Mouse (Mus musculus) neural tube, embryonic 12.5 days (tissue): ENCODE results near the gene Ggt6. TPM values are rescaled to one million over a fixed set of nuclear protein-coding genes. Genes with fewer than 3 reads are reported as not detected.

Experiments
- ATAC-seq: fragments of 200-750 bp; cut with Nextera tagmentation; 2 replicates; pipeline ENCODE4 v1.8.0; 2017; ENCODE audit warnings: low read depth, mild to moderate bottlenecking, moderate TSS enrichment, moderate library complexity; ENCODE audit not compliant: low FRiP score
- H3K27ac ChIP-seq: fragments of 300-500 bp; sonication (generic); 2 replicates; pipeline ENCODE4 v1.5.1; 2016
- H3K27me3 ChIP-seq: fragments of 300-500 bp; sonication (generic); replicated peaks from 2 replicates; pipeline ENCODE4 v1.6.1; 2016; ENCODE audit warnings: mild to moderate bottlenecking
- H3K36me3 ChIP-seq: fragments of 300-500 bp; sonication (generic); 2 replicates; pipeline ENCODE4 v1.6.1; 2016; ENCODE audit warnings: mild to moderate bottlenecking
- H3K4me1 ChIP-seq: fragments of 300-500 bp; sonication (generic); 2 replicates; pipeline ENCODE4 v1.6.1; 2016
- H3K4me2 ChIP-seq: fragments of 300-500 bp; sonication (generic); replicated peaks from 2 replicates; pipeline ENCODE4 v1.6.1; 2016; ENCODE audit warnings: mild to moderate bottlenecking
- H3K4me3 ChIP-seq: fragments of 300-500 bp; sonication (generic); 2 replicates; pipeline ENCODE4 v1.5.1; 2016
- H3K9ac ChIP-seq: fragments of 300-500 bp; sonication (generic); 2 replicates; pipeline ENCODE4 v1.6.1; 2016; ENCODE audit warnings: mild to moderate bottlenecking
- H3K9me3 ChIP-seq: fragments of 300-500 bp; sonication (generic); 2 replicates; pipeline ENCODE4 v1.6.1; 2016; ENCODE audit warnings: mild to moderate bottlenecking
- WGBS: fragments of 180-500 bp; shearing (Covaris S2); methylation state at CpG from one replicate; pipeline ENCODE4 v1.1.7; 2016; 5-methylcytosine and 5-hydroxymethylcytosine counted together
- polyA plus RNA-seq: library from polyadenylated mRNA; unstranded; fragments of >200 nt; fragmentation: Nextera tagmentation; extraction: Ambion mirVana; gene quantifications from 2 replicates; pipeline ENCODE4 v1.2.1, GENCODE M21; 2016

The Ggt6 gene
- polyA plus RNA-seq, 1 experiment from 2014 or later = not detected

GRCm38 (mm10) chr11:72402017-72402416, 33.3 kb upstream of the Ggt6 start:
- 0 out of 2 replicates have a peak, but pooled peaks cover 5% of the 10 kb centered on the region for H3K4me1 ChIP-seq
- no peaks in the 10 kb centered on the region; the same call in 1 of the 2 replicates for H3K36me3 ChIP-seq
- 69% methylated on average over 5 of the region's 5 CpGs for WGBS
- H3K4me3 ChIP-seq = no peak overlapping the region
- no peak overlapping the region for H3K4me2 ChIP-seq
- no peaks in the 10 kb centered on the region for H3K27me3 ChIP-seq
- H3K27ac ChIP-seq = no peak overlapping the region
- H3K9me3 ChIP-seq = no peaks in the 10 kb centered on the region
- ATAC-seq = no peak
- no peak overlapping the region for H3K9ac ChIP-seq

DNA sequence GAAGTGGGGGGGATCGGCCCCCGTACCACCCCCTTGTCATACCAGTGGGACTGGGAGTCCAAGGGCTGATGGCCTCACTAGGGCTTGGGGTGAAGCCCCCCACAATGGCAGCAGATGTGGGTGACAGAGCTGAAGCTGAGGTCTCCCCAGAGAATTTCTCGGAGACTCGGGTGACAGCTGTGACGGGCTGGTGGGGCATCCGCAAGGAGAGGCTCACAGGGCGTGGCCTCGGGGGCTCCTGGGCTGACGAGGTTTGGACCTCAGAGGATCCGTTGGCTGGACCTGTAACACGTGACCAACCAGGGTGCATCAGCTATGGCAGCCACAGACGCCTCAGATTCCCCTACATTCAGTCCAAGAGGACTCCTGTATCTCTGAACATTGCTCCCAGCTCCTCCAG, 32.4 kb upstream of the Ggt6 start:
- no peaks in the 10 kb centered on the region; the same call in 1 of the 2 replicates for H3K36me3 ChIP-seq

DNA sequence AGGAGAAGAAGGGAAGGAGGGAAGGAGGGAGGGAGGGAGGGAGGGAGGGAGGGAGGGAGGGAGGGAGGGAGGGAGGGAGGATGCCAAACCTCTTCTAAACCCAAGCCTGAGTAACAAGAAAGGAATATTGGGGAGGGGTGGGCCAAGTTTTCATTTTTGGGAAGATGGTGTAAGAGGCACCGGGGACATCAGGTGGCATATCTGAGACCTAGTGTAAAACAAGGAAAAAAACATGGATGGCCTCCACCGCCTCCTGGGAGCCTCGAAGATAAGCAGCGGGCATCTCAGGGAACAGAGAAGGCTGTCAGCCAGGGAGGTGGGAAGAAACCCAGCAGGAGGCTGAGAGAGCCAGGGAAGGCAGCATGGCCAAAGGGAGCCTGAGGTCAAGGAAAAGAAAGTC, 29.8 kb upstream of the Ggt6 start:
- Histone ChIP-seq H3K9me3 (no peaks in the 10 kb centered on the region), H3K4me2 (no peak overlapping the region), H3K36me3 (no peaks in the 10 kb centered on the region; the same call in 1 of the 2 replicates), H3K27ac (no peak overlapping the region), H3K4me3 (no peak overlapping the region), H3K27me3 (peaks cover 18% of the 10 kb centered on the region; the same call in 1 of the 2 replicates), H3K4me1 (peaks cover 16% of the 10 kb centered on the region), H3K9ac (no peak overlapping the region)
- WGBS = 66% methylated on average over 4 of the region's 4 CpGs
- no peak for ATAC-seq

More for the DNA sequence above, 32.4 kb upstream of the Ggt6 start:
- Histone ChIP-seq H3K4me3 (no peak overlapping the region), H3K27me3 (no peaks in the 10 kb centered on the region), H3K27ac (no peak overlapping the region), H3K9ac (no peak overlapping the region), H3K4me2 (no peak overlapping the region), H3K4me1 (peaks cover 11% of the 10 kb centered on the region; the same call in 1 of the 2 replicates), H3K9me3 (no peaks in the 10 kb centered on the region)
- WGBS = 90% methylated on average over 12 of the region's 12 CpGs
- ATAC-seq = no peak

DNA sequence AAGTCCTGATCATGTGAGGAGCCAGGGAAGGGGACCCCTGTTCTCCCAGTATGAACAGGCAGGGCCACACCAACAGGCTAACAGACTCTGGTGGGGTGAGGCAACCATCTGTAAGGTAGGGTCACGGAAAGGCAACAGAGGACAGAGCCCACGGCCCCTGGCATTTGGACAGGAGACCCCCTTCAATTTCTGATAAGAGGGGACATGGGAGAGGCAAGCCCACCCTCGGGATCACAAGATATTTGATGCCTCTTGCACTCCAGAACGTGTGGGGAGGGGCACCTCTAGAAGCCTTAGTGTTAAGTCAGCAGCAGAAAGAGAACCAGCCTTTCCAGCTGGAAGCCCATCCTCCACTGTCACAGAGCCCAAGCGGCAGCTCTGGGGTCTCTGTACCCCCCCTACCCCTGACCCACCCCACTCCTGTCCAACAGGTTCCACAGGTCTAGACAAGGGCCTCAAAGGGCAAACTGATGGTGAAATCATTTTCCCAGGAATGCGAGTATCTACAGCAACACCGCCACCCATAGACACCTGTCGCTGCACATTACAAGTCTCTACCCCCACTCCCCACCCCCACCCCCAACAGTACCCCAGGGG, 29.1 kb upstream of the Ggt6 start:
- Histone ChIP-seq H3K4me2 (no peak overlapping the region), H3K9ac (no peak overlapping the region), H3K9me3 (no peaks in the 10 kb centered on the region), H3K36me3 (no peaks in the 10 kb centered on the region; the same call in 1 of the 2 replicates), H3K27ac (no peak overlapping the region), H3K27me3 (peaks cover 23% of the 10 kb centered on the region), H3K4me3 (no peak overlapping the region), H3K4me1 (peaks cover 20% of the 10 kb centered on the region)
- 59% methylated on average over 8 of the region's 8 CpGs for WGBS
- no peak for ATAC-seq

- no peaks in the 10 kb centered on the region; the same call in 1 of the 2 replicates for H3K36me3 ChIP-seq
- no peak overlapping the region for H3K9ac ChIP-seq
- WGBS = 10% methylated on average over 3 of the region's 3 CpGs
- H3K27me3 ChIP-seq = peaks cover 32% of the 10 kb centered on the region
- H3K4me1 ChIP-seq = peaks cover 25% of the 10 kb centered on the region
- no peak for ATAC-seq
- no peak overlapping the region for H3K27ac ChIP-seq
- H3K4me3 ChIP-seq = no peak overlapping the region
- H3K9me3 ChIP-seq = no peaks in the 10 kb centered on the region
- 0 out of 2 replicates have a peak overlapping the region, but pooled peaks have one; percentile 7 for H3K4me2 ChIP-seq
Observed at GRCm38 (mm10) chr11:72407081-72407480, 28.2 kb upstream of the Ggt6 start.

DNA sequence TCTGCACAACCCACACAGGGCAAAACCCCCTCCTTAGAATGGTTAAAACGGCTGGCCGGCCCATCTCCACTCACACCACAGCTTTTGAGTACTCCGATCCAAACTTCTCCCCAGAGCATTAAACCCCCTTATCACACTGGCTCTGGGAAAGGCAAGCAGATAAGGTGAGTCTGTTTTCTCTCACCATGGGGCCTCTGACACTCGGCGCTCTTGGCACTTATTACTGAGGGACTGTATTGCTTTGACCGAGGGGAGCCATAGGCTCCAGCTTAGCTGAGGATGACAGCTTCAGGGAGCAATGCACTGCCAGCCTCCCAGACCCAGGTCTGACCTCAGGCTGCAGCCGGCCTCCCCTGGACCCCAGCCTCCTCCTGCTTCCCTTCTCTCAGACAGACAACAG, 27.8 kb upstream of the Ggt6 start:
- H3K4me2 ChIP-seq = no peak overlapping the region
- H3K27ac ChIP-seq = no peak overlapping the region
- no peak overlapping the region for H3K9ac ChIP-seq
- H3K4me3 ChIP-seq = no peak overlapping the region
- H3K27me3 ChIP-seq = peaks cover 32% of the 10 kb centered on the region
- ATAC-seq = no peak
- 11% methylated on average over 7 of the region's 7 CpGs for WGBS
- peaks cover 25% of the 10 kb centered on the region for H3K4me1 ChIP-seq
- no peaks in the 10 kb centered on the region for H3K9me3 ChIP-seq
- H3K36me3 ChIP-seq = no peaks in the 10 kb centered on the region

DNA sequence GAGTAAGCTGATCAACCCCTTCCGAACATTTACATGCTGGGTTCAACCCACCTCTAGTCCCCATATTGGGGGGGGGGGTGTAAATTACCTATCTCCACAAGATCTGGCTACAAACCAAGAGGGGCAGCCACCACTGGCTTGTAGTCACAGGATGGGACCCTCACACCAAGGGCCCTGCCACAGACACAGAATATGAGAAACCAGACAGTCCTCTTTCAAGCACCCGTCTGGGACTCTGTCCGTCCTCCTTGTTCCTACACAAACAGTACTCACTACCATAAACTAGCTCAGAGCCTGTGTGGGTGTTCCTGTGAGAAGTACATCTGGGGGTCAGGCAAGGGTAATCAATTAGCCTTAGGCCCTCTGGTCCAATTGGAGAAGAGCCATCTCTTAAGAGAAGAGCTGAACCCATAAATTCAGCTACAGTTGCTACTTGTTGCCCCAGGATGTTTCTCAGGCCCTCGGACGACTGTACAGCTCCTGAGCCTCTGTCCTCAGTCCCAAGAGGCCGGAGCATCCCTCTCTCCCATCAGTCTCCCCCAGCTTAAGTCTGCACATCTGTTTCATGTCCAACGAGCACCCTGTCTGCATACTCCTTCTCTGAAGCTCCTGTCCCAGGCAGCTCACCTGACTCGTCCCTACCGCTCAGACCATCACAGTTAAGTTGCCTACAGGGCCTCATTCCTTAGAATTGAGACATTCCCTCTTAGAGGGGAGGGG, 26.7 kb upstream of the Ggt6 start:
- no peak overlapping the region for H3K9ac ChIP-seq
- no peak overlapping the region for H3K4me3 ChIP-seq
- WGBS = 27% methylated on average over 9 of the region's 9 CpGs
- H3K27ac ChIP-seq = no peak overlapping the region
- no peaks in the 10 kb centered on the region for H3K9me3 ChIP-seq
- ATAC-seq = no peak
- peaks cover 32% of the 10 kb centered on the region for H3K27me3 ChIP-seq
- H3K4me1 ChIP-seq = peaks cover 25% of the 10 kb centered on the region
- H3K4me2 ChIP-seq = peak overlapping the region; percentile 99
- H3K36me3 ChIP-seq = no peaks in the 10 kb centered on the region

DNA sequence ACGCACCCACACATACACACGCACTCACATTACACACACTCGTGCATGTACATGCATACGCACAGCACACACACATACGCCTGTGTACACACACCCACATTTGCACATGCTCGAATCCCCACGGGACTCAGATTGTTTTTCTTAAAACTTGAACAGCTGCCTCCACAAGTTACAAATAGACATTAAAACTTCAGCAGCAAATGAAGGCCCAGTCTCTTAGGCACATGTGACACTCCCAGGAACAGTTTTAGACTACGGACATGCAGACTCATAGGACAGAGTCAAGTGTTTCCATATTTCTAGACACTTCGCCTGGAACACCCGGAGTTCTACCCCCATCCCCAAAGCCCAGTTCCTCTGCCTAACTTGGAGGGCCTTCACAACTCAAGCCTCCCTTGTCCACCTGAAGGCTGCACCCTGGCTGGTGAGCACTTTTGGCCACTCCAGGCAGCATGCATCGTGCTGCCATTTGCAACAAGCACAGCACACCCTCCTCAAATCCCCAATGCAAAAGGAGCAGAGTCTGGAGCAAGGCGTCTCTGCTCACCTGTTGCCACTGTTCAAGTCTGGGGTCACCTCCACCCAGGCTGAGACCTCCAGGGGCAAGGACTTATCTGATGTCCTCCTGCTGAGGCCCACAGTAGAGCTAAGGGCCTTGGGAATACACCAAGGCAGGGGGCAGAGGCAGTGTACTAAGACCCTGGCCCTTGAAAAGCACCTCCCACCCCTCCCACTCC, 25.5 kb upstream of the Ggt6 start:
- Histone ChIP-seq H3K9ac (no peak overlapping the region), H3K4me2 (peak overlapping the region; percentile 99), H3K9me3 (no peaks in the 10 kb centered on the region), H3K27ac (no peak overlapping the region), H3K36me3 (no peaks in the 10 kb centered on the region), H3K4me1 (peaks cover 25% of the 10 kb centered on the region), H3K4me3 (peak overlapping the region; percentile 58), H3K27me3 (peaks cover 32% of the 10 kb centered on the region)
- WGBS = 50% methylated on average over 12 of the region's 12 CpGs
- no peak for ATAC-seq

DNA sequence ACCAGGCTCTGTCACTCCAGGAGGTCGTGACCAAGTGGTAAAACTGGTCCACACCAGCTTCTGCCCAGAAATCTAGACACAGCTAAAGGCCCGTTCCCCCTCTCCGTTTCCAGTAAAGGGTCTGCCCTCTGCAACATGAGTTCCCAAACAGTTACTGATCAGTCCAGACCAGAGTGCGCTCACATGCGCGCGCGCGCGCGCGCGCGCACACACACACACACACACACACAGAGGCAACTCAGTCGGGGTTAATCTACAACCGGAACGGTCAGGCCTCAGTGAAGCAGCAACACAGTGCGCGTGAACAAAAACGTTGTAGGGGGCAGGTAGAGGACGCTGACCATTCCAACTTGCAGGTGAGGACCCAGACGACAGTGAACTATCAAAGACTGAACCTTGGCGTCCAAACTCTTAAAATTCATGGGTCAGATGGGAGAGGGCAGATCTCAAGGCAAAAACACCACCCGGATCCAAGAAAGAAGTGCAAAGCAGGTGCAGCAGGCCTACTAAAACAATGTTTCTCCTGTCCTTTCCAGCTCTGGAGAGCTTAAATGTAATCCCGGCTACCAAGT, 24.7 kb upstream of the Ggt6 start:
- H3K27ac ChIP-seq = no peak overlapping the region
- peak overlapping the region; percentile 99 for H3K4me2 ChIP-seq
- H3K9ac ChIP-seq = peak overlapping the region; percentile 67
- no peaks in the 10 kb centered on the region for H3K9me3 ChIP-seq
- peak; percentile 38; the same call in 1 of the 2 replicates for ATAC-seq
- no peaks in the 10 kb centered on the region for H3K36me3 ChIP-seq
- H3K4me3 ChIP-seq = peak overlapping the region; percentile 58
- 0% methylated on average over 25 of the region's 25 CpGs for WGBS
- peaks cover 25% of the 10 kb centered on the region for H3K4me1 ChIP-seq
- H3K27me3 ChIP-seq = peaks cover 32% of the 10 kb centered on the region

DNA sequence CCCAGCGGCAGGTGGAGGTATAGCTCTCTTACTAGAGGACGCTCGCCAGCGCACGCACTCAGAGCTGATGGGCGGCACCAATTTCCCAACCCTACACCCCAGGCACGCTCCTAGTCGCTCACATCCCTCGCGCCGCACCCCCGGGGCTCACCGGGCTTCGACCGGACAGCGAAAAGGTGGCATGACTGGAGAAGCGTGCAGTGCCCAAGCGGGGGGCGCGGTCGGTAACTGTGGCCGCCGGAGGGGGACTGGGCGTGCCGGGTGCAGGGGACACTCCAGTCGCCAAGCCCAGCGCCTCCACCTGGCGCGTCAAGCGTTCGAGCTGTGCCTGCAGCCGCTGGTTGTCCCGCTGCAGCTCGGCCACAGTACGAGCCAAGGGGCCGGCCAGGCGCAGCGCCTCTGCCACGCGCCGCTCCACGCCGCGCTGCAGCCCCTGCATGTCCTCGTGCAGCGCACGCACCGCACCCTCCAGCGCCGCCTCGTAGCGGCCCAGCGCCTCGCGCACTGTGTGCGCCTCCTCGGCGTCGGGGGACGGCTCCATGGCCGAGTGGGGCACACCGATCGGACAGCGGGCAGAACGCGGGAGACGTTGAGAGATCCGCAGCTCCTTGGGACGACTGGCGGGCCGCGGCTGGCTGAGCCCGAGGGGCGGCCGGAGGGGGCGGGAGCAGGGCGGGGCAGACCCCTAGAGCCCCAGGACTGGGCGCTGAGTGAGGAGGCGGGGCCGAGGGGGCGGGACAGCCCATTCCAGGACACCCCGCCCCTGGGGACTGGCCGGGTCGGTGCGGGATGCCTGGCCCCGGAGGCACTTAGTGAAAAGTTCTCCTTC, 24.0 kb upstream of the Ggt6 start, which contains the start of gene Smtnl2:
Gene Smtnl2, minus strand, starts transcription at position 621 of the 829 bp plus-strand sequence.
- Histone ChIP-seq H3K27ac (no peak within 1 kb of the TSS), H3K36me3 (no peaks in the 10 kb centered on the region), H3K4me1 (peaks cover 25% of the 10 kb centered on the region), H3K9me3 (no peaks in the 10 kb centered on the region), H3K4me2 (peak within 1 kb of the TSS; percentile 99), H3K4me3 (peak within 1 kb of the TSS; percentile 58), H3K9ac (peak within 1 kb of the TSS; percentile 67), H3K27me3 (peaks cover 32% of the 10 kb centered on the region)
- peak; percentile 88 for ATAC-seq
- WGBS = under 1% methylated on average over 86 of the region's 86 CpGs

GRCm38 (mm10) chr11:72411945-72412344, 23.4 kb upstream of the Ggt6 start:
- peak overlapping the region; percentile 67 for H3K9ac ChIP-seq
- H3K27ac ChIP-seq = no peak overlapping the region

More at GRCm38 (mm10) chr11:72411945-72412344, 23.4 kb upstream of the Ggt6 start:
- peaks cover 32% of the 10 kb centered on the region for H3K27me3 ChIP-seq
- no peaks in the 10 kb centered on the region for H3K9me3 ChIP-seq
- ATAC-seq = no peak; the same call in 1 of the 2 replicates
- WGBS = 32% methylated on average over 9 of the region's 9 CpGs
- peaks cover 25% of the 10 kb centered on the region for H3K4me1 ChIP-seq
- peak overlapping the region; percentile 99 for H3K4me2 ChIP-seq
- peak overlapping the region; percentile 58 for H3K4me3 ChIP-seq
- no peaks in the 10 kb centered on the region for H3K36me3 ChIP-seq
